Mouse (Mus musculus) forebrain, embryonic 11.5 days (tissue): ENCODE measurements around the gene Sema6c. TPM values are rescaled to one million over a fixed set of nuclear protein-coding genes. Genes with fewer than 3 reads are reported as not detected.

Source experiments
- ATAC-seq: fragments of 200-750 bp; cut with Nextera tagmentation; replicated peaks from 2 replicates; pipeline ENCODE4 v1.8.0; 2017; ENCODE audit warnings: moderate TSS enrichment; ENCODE audit not compliant: low FRiP score
- DNase-seq: peaks from one replicate; pipeline ENCODE4 v3.0.0-alpha.2; 2017; ENCODE audit warnings: low spot score
- H3K27ac ChIP-seq: fragments of 300-500 bp; sonication (generic); 2 replicates; pipeline ENCODE4 v1.5.1; 2014; ENCODE audit warnings: low read depth, low read length
- H3K27me3 ChIP-seq: fragments of 300-500 bp; sonication (generic); 2 replicates; pipeline ENCODE4 v1.6.1; 2014; ENCODE audit warnings: mild to moderate bottlenecking, low read length, mixed read lengths; ENCODE audit not compliant: control insufficient read depth, insufficient read depth
- H3K36me3 ChIP-seq: fragments of 300-500 bp; sonication (generic); 2 replicates; pipeline ENCODE4 v1.6.1; 2014; ENCODE audit warnings: mild to moderate bottlenecking, low read length, moderate library complexity, mixed read lengths; ENCODE audit not compliant: control insufficient read depth, insufficient read depth
- H3K4me1 ChIP-seq: fragments of 300-500 bp; sonication (generic); replicated peaks from 2 replicates; pipeline ENCODE4 v1.6.1; 2014; ENCODE audit warnings: low read length, mixed read lengths; ENCODE audit not compliant: control insufficient read depth, insufficient read depth
- H3K4me2 ChIP-seq: fragments of 300-500 bp; sonication (generic); 2 replicates; pipeline ENCODE4 v1.6.1; 2014; ENCODE audit warnings: low read depth, mild to moderate bottlenecking, low read length, moderate library complexity, mixed read lengths; ENCODE audit not compliant: severe bottlenecking
- H3K4me3 ChIP-seq: fragments of 300-500 bp; sonication (generic); 2 replicates; pipeline ENCODE4 v1.5.1; 2014; ENCODE audit warnings: low read depth, low read length
- H3K9ac ChIP-seq: fragments of 300-500 bp; sonication (generic); 2 replicates; pipeline ENCODE4 v1.6.1; 2014; ENCODE audit warnings: low read length
- H3K9me3 ChIP-seq: fragments of 300-500 bp; sonication (generic); 2 replicates; pipeline ENCODE4 v1.6.1; 2016; ENCODE audit warnings: low read length, mixed read lengths; ENCODE audit not compliant: control insufficient read depth
- WGBS: fragments of 180-500 bp; shearing (Covaris S2); extraction: QIAGEN DNeasy Blood & Tissue Kit; methylation state at CpG from one replicate; pipeline ENCODE4 v1.1.7; 2014; 5-methylcytosine and 5-hydroxymethylcytosine counted together
- microRNA-seq: library from miRNA; unstranded; fragments of <30 nt; microRNA quantifications from one replicate; pipeline ENCODE4, GENCODE M21; 2016; ENCODE audit not compliant: insufficient number of aligned reads
- polyA plus RNA-seq: library from polyadenylated mRNA; unstranded; fragments of >200 nt; fragmentation: Nextera tagmentation; extraction: Ambion mirVana; gene quantifications from 2 replicates; pipeline ENCODE4 v1.2.1, GENCODE M21; 2014

The Sema6c gene
- polyA plus RNA-seq, 1 experiment from 2014 or later, result 17.6 TPM

DNA sequence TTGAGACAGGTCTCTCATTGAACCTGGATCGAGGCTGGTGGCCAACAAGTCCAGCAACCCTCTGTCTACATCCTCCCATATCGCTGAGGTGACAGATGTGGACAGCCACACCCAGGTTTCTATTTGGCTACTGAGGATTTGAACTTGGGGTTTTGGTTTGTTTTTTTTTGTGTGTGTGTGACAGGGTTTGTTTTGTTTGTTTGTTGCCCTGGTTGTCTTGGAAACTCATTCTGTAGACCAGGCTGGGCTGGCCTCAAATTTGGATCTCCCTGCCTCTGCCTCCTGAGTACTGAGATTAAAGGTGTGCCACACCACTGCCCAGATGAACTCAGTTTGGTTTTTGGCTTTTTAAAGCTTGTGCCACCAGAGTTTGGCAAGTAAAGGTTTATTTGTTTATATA lies 62.8 kb downstream of the Sema6c start:
- Histone ChIP-seq H3K4me1 (peaks cover 8% of the 10 kb centered on the region), H3K27ac (no peak overlapping the region), H3K36me3 (peaks cover 4% of the 10 kb centered on the region; the same call in 1 of the 2 replicates), H3K4me2 (no peak overlapping the region), H3K9me3 (no peaks in the 10 kb centered on the region), H3K9ac (no peak overlapping the region), H3K4me3 (no peak overlapping the region), H3K27me3 (no peaks in the 10 kb centered on the region)
- ATAC-seq (no peak), DNase-seq (no peak)
- 89% methylated on average over 2 of the region's 2 CpGs for WGBS

Small RNA genes within 50 kb of the gene (microRNA-seq; reads per million reads assigned to microRNA genes)
- gene Mir8099-1, result not detected

Other genes starting within 250 kb of the Sema6c start
- gene Selenbp1, start 227.4 kb upstream of the Sema6c start, polyA plus RNA-seq, result 5.1 and 5.8 TPM in 2 replicates
- gene Rfx5, start 206.4 kb upstream of the Sema6c start, polyA plus RNA-seq, result 8.1 and 10.1 TPM in 2 replicates
- 23.1 and 23.9 TPM in 2 replicates for gene Pi4kb, start 185.7 kb upstream of the Sema6c start, polyA plus RNA-seq
- gene Zfp687, start 145.0 kb upstream of the Sema6c start, polyA plus RNA-seq, result 43.1 and 44.2 TPM in 2 replicates
- 312 and 325 TPM in 2 replicates for gene Psmd4, start 117.8 kb upstream of the Sema6c start, polyA plus RNA-seq
- 13.4 and 13.7 TPM in 2 replicates for gene Pip5k1a, start 53.5 kb upstream of the Sema6c start, polyA plus RNA-seq
- 249 and 274 TPM in 2 replicates for gene Vps72, start 49.4 kb upstream of the Sema6c start, polyA plus RNA-seq
- 0.37 and 0.75 TPM in 2 replicates for gene Tmod4, start 36.0 kb upstream of the Sema6c start, polyA plus RNA-seq
- 77.4 and 88.0 TPM in 2 replicates for gene Scnm1, start 26.4 kb upstream of the Sema6c start, polyA plus RNA-seq
- 11.7 and 12.4 TPM in 2 replicates for gene Lysmd1, start 26.4 kb upstream of the Sema6c start, polyA plus RNA-seq
- gene Tnfaip8l2, start 18.1 kb upstream of the Sema6c start, polyA plus RNA-seq, result 1.3 and 1.9 TPM in 2 replicates
- gene Gabpb2, start 57.5 kb downstream of the Sema6c start, polyA plus RNA-seq, result 8.9 and 10.8 TPM in 2 replicates
- 120 and 124 TPM in 2 replicates for gene Cdc42se1, start 68.3 kb downstream of the Sema6c start, polyA plus RNA-seq
- gene Mllt11, start 71.7 kb downstream of the Sema6c start, polyA plus RNA-seq, result 75.2 and 89.8 TPM in 2 replicates
- 0.17 and 0.21 TPM in 2 replicates for gene Gm128, start 81.1 kb downstream of the Sema6c start, polyA plus RNA-seq
- gene Bnipl, start 90.7 kb downstream of the Sema6c start, polyA plus RNA-seq, result 0.39 and 0.72 TPM in 2 replicates
- gene Mindy1, start 120.9 kb downstream of the Sema6c start, polyA plus RNA-seq, result 34.2 and 35.4 TPM in 2 replicates
- 26.4 and 28.5 TPM in 2 replicates for gene Prune1, start 121.6 kb downstream of the Sema6c start, polyA plus RNA-seq
- gene Anxa9, start 146.7 kb downstream of the Sema6c start, polyA plus RNA-seq, result 1.3 and 1.5 TPM in 2 replicates
- 111 and 122 TPM in 2 replicates for gene Cers2, start 154.3 kb downstream of the Sema6c start, polyA plus RNA-seq
- 74.9 and 76.7 TPM in 2 replicates for gene Setdb1, start 196.7 kb downstream of the Sema6c start, polyA plus RNA-seq
- not detected in 2 replicates for gene 4930558C23Rik, start 242.4 kb downstream of the Sema6c start, polyA plus RNA-seq